Mouse (Mus musculus): ENCODE data around the gene Gmnc.

DNA sequence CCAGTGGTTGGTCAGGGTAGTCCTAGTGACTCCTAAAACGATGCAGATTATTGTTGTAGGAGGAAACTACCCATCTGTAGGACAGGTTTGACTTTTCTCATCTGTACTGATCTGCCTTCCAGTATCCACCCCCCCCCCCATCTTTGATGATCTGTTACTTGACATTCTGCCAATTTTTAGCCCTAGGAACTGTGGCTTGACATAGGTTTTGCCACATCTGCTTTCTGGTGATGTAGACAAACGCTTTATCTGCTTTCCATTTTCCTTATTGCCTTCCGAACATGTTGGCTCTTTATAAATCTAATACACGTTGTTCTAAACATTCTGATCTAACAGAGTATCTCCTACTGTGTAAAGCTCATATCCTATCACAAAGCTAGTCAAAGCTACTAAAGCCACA lies 34.8 kb upstream of the Gmnc start:
- TF ChIP-seq POLR2A (IDR thresholded peaks at IDR 0.05; ENCODE audit: extremely low read depth, insufficient read depth, low read length) (no peak), CTCF (IDR thresholded peaks at IDR 0.05; ENCODE audit: extremely low read depth, insufficient read depth, low read length) (no peak)

Measured in cortical plate, adult 2 months (tissue).